Mouse (Mus musculus) R1 (cell line): ENCODE results near the gene Ttc30a2.

Source experiments
- DNase-seq: peaks from one replicate; pipeline ENCODE4 v3.0.0-alpha.2; 2018; ENCODE audit warnings: low read depth, low spot score

Ttc30a2 gene

DNA sequence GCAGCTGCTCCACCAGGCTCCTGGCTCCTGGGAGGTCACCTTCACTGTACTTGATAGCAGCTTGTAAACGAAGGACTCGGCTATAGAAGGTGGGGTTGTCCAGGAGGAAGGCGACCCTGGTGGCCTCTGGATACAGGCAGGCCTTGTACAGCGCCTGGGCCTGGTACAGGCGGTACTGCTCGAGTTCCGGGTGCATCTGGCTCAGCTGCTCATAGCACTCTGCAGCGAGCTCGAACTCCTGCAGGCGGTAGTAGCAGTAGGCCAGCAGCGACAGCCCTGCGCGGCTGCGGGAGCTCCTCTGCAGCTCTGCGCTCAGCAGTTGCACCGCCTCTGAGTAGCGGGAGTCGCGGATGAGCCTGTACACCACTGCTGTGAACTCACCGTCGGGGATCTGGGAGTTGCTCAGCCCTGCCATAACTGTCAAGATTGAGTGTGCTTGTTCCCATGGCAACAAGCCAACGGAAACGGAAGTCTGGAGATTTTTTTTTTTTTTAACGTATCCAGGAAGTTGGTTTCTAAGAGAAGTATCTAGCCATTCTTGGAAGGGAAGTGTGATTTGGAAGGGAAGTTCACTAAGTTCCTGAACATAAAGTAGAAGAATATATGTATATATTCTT is at the start of gene Ttc30a2:
Ttc30a2 (minus strand) TSS at position 419 of the 617 bp plus-strand sequence.
- peak; percentile 94 for DNase-seq

GRCm38 (mm10) chr2:76016890-76017289 is 38.9 kb upstream of the Ttc30a2 start:
- DNase-seq, result no peak

- no peak for DNase-seq
Observed at GRCm38 (mm10) chr2:76016136-76016535, 38.2 kb upstream of the Ttc30a2 start.

- no peak for DNase-seq
Observed at GRCm38 (mm10) chr2:76015460-76015859, 37.5 kb upstream of the Ttc30a2 start.

GRCm38 (mm10) chr2:76014659-76015058 is 36.7 kb upstream of the Ttc30a2 start:
- DNase-seq, result no peak

GRCm38 (mm10) chr2:76006194-76006593 is 28.2 kb upstream of the Ttc30a2 start:
- peak; percentile 28 for DNase-seq

- no peak for DNase-seq
Observed at GRCm38 (mm10) chr2:76002899-76003298, 24.9 kb upstream of the Ttc30a2 start.

- DNase-seq, result peak; percentile 62
Observed at GRCm38 (mm10) chr2:76001392-76001791, 23.4 kb upstream of the Ttc30a2 start.

DNA sequence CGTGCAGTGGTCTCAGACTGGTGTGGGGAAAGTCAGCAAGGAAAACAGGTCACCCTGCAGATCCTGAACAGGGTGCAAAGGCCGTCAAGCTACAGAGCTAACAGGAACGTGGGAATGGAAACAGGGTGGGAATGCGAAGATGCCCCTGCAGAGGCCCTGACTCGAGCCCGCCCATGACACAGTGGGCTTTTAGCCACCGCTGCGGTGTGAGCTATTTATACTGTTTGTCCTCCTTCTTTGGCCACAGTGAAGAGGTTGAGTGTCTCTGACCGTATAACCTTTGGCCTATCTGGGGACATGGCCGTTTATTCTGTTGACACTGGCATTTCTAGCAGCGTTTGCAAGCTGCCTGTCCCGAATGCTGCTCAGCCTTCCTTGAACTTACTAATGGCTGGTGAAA is 21.7 kb upstream of the Ttc30a2 start:
- DNase-seq, result no peak

- DNase-seq, result no peak
Observed at GRCm38 (mm10) chr2:75998692-75999091, 20.7 kb upstream of the Ttc30a2 start.

- DNase-seq, result no peak
Observed at GRCm38 (mm10) chr2:75997726-75998125, 19.8 kb upstream of the Ttc30a2 start.

DNA sequence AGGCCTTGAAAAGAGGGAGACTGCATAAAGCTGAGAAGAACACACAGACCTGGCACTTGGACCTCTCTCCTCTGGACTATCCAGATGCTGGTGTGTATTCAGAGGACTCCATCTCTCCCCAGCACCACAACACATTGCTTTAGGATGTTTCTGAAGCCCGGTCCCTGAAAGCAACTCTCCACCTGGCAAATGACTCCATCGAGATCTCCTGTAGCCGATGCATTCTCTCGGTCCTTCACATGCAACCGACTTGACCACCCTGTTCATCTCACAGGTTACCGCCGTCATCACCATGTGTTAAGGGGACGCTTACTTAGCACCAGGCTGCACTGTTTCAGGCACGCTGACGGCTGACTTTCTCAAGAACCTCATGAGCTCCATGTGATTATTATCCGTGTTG is 16.9 kb upstream of the Ttc30a2 start:
- DNase-seq, result no peak

GRCm38 (mm10) chr2:75991581-75992205 is 13.7 kb upstream of the Ttc30a2 start:
- no peak for DNase-seq

DNA sequence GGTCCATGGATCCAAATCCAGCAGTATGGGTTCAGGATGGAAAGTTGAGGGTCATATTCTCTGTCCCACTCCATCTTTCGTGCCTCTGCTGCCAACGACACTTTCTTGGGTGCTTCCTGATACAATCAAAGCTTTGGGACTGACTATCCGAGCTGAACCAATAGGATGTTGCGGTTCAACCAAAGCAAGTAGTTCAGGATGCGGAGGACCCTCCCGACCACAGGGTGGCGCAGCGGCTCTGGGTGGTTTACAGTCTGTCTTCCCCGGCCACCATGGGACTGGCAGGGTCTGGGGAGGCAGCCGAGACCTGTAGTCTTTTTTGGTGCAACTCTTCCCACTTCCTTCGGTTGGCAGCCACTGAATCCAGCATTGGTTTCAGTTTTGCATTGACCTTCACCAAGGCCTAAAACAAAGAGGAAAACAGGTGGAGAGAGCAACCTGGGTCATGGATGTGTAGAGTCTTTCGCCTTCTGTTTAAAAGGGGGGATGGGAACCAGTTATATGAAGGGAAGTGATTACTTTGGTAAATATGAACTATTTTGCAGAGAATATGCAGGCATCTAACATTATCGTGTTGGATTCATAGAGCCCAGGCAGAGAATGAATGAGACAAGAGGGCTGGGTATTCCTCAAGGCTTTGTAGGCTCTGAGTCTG is 13.0 kb upstream of the Ttc30a2 start:
- DNase-seq, result peak; percentile 89

GRCm38 (mm10) chr2:75989694-75990093 is 11.7 kb upstream of the Ttc30a2 start:
- DNase-seq, result no peak

DNA sequence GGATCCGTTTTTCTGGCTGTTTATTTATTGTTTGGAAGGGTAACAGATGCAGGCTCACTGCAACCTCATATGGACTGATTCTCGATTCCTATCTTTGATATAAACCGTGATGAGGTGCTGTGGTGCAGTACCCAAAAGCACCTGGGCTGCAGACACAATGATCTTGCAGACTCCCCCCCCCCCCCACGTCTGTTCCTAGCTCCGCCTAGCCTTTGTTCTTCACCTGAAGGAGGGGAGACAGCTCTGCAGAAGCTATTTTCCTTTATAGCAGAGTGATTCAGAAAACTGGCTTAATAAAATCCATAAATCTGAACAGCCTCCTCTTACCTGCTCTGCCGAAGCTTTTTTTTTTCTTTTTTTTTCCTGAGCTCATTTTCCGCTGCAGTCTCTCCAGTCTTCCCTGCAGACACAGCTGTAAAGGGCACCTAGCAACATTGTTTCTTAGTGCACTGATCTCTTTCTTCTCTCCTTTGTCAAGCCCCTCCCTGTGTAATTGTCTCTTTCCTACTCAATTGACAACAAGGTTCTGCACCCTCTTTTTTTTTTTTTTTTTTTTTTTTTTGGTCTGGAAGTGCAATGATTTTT is 10.9 kb upstream of the Ttc30a2 start:
- peak; percentile 39 for DNase-seq

DNA sequence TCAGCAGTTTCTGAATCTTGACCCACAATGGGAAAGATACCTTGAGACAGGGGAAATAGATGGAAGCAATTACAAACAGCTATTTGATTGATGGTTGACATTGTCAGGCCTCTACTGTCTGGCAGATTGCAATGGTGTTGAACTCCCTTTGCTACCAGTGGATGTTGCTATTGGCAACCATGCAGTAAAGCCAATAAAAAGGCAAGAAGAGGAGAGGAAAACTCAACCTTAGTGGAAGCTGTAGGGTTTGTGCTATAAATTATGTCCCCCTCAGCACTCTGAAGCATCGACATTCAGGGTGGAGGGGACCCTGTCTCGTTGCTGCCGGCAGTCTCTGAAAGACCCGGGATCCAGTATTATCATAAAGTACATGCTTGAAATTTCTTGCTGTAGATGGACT is 10.4 kb upstream of the Ttc30a2 start:
- DNase-seq, result peak; percentile 41

- no peak for DNase-seq
Observed at GRCm38 (mm10) chr2:75987739-75988138, 9.8 kb upstream of the Ttc30a2 start.

DNA sequence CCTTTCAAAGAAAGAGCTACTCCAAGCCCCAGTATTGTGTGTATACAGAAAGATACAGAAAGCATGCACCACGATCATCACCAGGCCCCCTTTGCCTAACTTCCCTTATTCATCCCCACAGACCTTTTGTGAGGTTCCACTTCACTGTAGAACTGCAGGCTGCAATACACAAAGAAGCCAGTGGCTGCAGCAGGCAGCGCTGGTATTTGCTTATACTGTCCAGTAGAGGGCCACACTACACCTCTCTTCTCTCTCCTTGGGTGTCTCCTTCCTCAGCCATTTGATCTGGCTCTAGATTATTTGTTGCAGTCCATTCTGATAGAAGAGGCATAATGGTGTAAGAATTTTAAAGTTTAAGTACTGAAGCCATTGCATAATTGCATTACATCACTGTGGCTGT is 7.2 kb upstream of the Ttc30a2 start:
- DNase-seq, result peak; percentile 88

DNA sequence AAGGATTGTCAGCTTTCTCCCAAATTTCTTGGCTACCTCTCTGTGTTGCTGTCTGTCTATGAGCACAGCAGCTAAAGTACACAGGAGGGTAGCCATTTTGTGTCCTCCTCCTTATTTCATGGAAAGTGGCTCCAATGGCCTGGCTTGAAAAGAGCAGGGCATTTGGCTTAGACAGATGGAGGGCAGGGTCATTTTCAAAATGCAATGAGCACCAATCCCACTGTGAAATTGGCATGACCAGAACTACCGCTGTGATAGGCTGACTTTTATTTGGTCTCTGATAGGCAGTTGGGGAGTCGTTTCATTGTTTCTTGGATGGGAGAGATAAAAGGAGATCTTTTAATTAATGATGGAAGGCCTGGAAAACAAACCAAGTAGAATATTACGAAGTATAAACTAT is 5.9 kb upstream of the Ttc30a2 start:
- no peak for DNase-seq

DNA sequence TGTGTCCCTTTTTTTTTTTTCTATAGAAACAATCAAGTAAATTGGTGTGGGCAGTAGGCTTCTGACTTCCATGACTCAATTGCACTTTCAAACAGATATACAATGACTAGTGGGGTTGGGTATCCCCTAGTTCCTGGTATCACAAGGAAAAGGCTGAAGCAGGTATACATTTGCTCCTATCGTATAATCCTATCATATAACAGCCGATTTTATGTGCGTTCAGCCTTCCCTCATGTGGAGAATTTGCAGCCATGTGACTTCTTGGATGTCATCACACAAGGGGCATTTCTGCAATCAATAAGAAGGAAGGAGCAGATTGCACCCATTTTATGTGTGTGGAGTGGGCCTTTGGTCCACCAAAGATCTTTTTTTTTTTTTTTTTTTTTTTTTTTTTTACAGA is 5.1 kb upstream of the Ttc30a2 start:
- no peak for DNase-seq

GRCm38 (mm10) chr2:75982626-75983025 is 4.7 kb upstream of the Ttc30a2 start:
- peak; percentile 43 for DNase-seq
